Mouse (Mus musculus) C2C12 (cell line): ENCODE results near the gene Rapgef2.

Experiments used
- CEBPB ChIP-seq: IDR thresholded peaks from one replicate; pipeline ENCODE4 v1.6.1; 2011; ENCODE audit warnings: low read depth, mild to moderate bottlenecking, control low read depth, moderate library complexity
- CTCF ChIP-seq: IDR thresholded peaks from one replicate; pipeline ENCODE4 v1.5.1; 2011; ENCODE audit not compliant: control insufficient read depth, insufficient read depth, insufficient read length
- FOSL1 ChIP-seq: IDR thresholded peaks from one replicate; pipeline ENCODE4 v1.8.0; 2011; ENCODE audit warnings: mild to moderate bottlenecking, low read length; ENCODE audit not compliant: poor library complexity, insufficient read depth, severe bottlenecking
- MAX ChIP-seq: IDR thresholded peaks from one replicate; pipeline ENCODE4 v1.6.1; 2011; ENCODE audit warnings: mild to moderate bottlenecking, control low read depth
- MYOD1 ChIP-seq: IDR thresholded peaks from one replicate; pipeline ENCODE4 v1.6.1; 2011; ENCODE audit warnings: low read depth; ENCODE audit not compliant: control insufficient read depth, insufficient read length
- MYOG ChIP-seq: IDR thresholded peaks from one replicate; pipeline ENCODE4 v1.6.1; 2011; ENCODE audit not compliant: control insufficient read depth, insufficient read length; ENCODE audit errors: extremely low read depth
- USF1 ChIP-seq: IDR thresholded peaks from one replicate; pipeline ENCODE4 v1.6.1; 2011; ENCODE audit warnings: low read depth, mild to moderate bottlenecking, control low read depth, moderate library complexity

DNA sequence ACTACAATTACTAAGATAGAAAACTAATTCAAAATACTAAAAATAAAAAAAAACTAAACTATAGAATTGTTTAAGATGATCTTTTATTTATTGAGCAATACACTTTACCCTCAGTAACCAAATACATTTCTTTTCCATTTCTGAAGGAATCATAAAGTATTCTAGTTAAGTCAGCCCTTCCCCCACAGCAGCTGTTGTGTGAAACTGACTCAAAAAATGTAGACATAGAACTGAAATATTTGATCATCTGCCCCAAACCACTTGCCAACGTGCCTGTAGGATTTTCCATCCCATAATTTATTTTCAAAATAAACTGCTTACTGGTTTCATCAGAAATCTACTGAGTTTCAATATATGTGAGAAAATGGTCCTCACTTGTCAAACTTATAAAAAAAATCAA is 36.4 kb downstream of the Rapgef2 start:
- no peak for TF ChIP-seq CTCF
- peak; percentile 90 for TF ChIP-seq MYOD1
- no peak for TF ChIP-seq MAX
- no peak for TF ChIP-seq MYOG
- TF ChIP-seq USF1, result peak; percentile 13
- TF ChIP-seq CEBPB, result no peak
- peak; percentile 5 for TF ChIP-seq FOSL1
